Mouse (Mus musculus) kidney, adult 9 months (tissue): ENCODE results near the gene Gm8281.
"Not testable (repeated sequence)": the region's sequence is repeated elsewhere in the genome, so short reads cannot be mapped to it uniquely, and the experiment has no call there.

Experiments used
- DNase-seq: peaks from one replicate; pipeline ENCODE4 v3.0.0; 2022

The Gm8281 gene

DNA sequence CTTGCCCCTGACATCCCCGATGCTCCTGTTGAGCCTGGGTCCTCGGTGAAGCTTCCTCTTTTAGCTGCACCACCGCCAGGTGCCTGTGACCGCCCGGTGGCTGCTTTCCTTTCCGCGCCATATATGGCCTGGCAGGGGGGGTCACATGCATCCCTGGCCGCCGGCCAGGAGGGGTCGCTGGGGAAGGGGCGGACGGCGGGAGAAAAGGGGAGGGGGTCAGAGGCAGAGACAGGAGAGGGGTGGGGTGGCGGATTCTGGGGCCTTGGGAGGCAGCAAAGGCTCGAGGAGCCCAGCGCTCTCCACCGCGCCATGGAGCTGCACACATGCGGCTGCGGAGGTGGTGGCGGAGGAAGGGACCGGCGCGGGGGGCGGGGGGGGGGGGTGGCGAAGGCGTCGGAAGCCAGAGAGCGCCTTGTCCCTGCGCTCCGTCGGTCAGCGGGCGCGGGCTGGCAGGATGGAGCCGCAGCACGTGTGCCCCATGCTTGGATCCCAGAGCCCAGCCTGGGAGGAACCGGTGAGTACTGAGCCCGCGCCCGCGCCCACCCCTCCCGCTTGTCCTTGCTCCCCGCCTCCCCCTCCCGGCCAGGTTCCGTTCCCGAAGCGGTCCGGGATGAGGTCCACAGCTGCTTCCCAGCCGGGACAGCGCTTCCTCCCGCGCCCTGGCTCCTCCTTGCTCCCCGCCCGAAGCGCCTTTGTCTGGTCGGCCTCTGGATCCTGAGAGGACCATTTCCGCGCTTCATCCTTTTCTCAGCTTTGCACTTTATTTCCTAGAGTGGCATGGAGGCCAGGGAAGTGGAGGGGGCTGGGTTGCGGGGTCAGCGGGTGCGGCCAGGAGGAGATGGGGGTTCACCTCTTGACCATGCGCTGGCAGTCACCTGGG is at the start of gene Gm8281:
TSS of gene Gm8281 (plus strand) at position 430 of the 880 bp plus-strand sequence.
- DNase-seq, result not testable (repeated sequence)

DNA sequence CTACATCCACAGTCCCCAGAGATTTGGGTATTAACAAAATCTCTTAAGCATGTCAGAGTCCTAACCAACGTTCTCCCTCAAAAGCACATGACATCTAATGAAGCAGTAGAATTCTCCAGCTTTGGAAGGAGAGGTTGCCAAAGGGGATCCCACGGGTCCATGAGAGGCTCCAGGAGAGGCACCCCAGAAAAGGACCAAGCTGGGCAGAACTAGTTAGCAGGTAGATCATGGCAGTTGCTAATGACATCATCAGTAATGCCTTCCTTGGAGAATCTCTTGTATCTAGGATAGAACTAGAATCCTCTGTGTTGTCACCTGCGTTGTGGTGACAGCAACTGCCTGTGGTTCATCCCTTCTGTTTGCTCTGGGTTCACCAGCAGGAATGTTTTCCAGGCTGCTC is 20.5 kb upstream of the Gm8281 start, which contains the start of gene 4930555G01Rik:
TSS of gene 4930555G01Rik (plus strand) at position 301 of the 400 bp plus-strand sequence.
- not testable (repeated sequence) for DNase-seq

DNA sequence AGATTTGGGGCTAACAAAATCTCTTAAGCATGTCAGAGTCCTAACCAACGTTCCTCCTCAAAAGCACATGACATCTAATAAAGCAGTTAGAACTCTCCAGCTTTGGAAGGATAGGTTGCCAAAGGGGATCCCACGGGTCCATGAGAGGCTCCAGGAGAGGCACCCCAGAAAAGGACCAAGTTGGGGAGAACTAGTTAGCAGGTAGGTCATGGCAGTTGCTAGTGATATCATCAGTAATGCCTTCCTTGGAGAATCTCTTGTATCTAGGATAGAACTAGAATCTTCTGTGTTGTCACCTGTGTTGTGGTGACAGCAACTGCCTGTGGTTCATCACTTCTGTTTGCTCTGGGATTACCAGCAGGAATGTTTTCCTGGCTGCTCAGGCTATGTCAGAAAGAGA is 60.4 kb downstream of the Gm8281 start, which contains the start of gene Gm8279:
TSS of gene Gm8279 (plus strand) at position 301 of the 400 bp plus-strand sequence.
- DNase-seq, result not testable (repeated sequence)
